Mouse (Mus musculus) left cerebral cortex, postnatal 10 days (tissue): ENCODE results near the gene Anks1. TPM values are rescaled to one million over a fixed set of nuclear protein-coding genes. Genes with fewer than 3 reads are reported as not detected.

Experiments used
- DNase-seq, 2 experiments: peaks; one replicate each; pipeline ENCODE4 v3.0.0; 2021 to 2022; ENCODE audit warnings: low spot score in 2 of 2, mixed read lengths in 1 of 2; ENCODE audit errors: extremely low spot score in 1 of 2
- intact Hi-C: fragments of 180-260 bp; cut with DNase I; formaldehyde crosslinking; loops from one replicate; pipeline ENCODE4 v1.15.1; 2025
- total RNA-seq, 2 experiments: library from RNA; stranded (reverse); gene quantifications; 2 replicates each; pipeline ENCODE4 v1.2.3; 2021

The Anks1 gene
- total RNA-seq, 2 experiments from 2014 or later, result 37.3 to 37.7 TPM

GRCm38 (mm10) chr17:28062710-28063109 is 153.6 kb downstream of the Anks1 start:
- intact Hi-C loops, result no loop called here
- no peak for DNase-seq

GRCm38 (mm10) chr17:28063163-28063562 is 154.1 kb downstream of the Anks1 start:
- intact Hi-C loops, result no loop called here
- no peak for DNase-seq

GRCm38 (mm10) chr17:28067303-28067702 is 158.2 kb downstream of the Anks1 start:
- no peak for DNase-seq
- intact Hi-C loops, result no loop called here

- intact Hi-C loops, result no loop called here
- no peak for DNase-seq
Observed at GRCm38 (mm10) chr17:28069446-28069845, 160.3 kb downstream of the Anks1 start.

DNA sequence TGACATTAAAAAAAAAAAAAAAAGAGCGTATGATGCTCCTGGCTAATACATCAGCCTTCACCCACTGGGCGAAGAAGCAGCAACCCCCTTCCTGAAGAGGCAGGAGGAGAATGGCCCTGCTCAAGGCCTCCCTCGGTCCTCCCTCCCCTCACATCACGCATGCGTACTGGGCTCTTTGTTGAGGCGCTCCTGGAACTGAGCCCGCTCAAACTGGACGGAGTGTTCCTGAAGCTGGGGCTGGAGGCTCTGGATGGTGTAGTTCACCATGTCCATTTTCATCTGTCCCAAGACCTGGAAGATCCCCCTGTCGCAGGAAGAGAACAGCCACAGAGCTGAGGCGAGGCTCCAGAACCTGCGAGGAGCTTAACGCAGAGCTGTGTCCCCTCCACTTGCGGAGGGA is 161.2 kb downstream of the Anks1 start:
- intact Hi-C loops, result loop anchor here (5.0 kb wide), 1 partner anchor 163 kb away; the partner anchor contains the start of genes Anks1 and Taf11
- no peak for DNase-seq

DNA sequence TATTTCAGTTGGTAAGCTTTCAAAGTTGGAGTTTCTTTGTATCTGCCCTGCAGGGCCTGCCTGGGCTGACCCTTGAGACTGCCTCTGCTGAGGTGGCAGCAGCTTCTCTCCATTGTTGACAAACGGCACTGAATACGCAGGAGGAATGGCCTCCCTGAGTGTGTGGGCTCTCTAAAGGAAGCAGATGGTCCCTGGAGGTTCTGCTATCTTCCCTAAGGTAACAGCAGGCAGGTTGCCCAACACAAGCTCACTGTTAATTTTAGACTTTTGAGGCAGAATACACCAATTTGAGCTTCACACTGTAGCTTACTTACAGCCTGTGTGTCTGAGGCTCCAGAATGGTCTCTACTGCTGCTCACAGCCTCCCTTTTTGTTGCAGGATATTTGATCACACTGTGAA is 163.6 kb downstream of the Anks1 start:
- intact Hi-C loops, result loop anchor here (5.0 kb wide), 1 partner anchor 165 kb away; the partner anchor contains the start of genes Anks1 and Taf11
- DNase-seq, result peak in 1 of 2 experiments; percentile 44

- no peak for DNase-seq
- intact Hi-C loops, result loop anchor here (5.0 kb wide), 1 partner anchor 167 kb away; the partner anchor contains the start of genes Anks1 and Taf11
Observed at GRCm38 (mm10) chr17:28074486-28074885, 165.4 kb downstream of the Anks1 start.

GRCm38 (mm10) chr17:28078028-28078427 is 168.9 kb downstream of the Anks1 start:
- intact Hi-C loops, result no loop called here

GRCm38 (mm10) chr17:28079618-28080017 is 170.5 kb downstream of the Anks1 start:
- intact Hi-C loops, result loop anchor here (10.0 kb wide), 1 partner anchor 255 kb away; no protein-coding TSS in a partner anchor
- DNase-seq, result peak; percentile 71 to 91

More at GRCm38 (mm10) chr17:28078028-28078427, 168.9 kb downstream of the Anks1 start:
- DNase-seq, result no peak

DNA sequence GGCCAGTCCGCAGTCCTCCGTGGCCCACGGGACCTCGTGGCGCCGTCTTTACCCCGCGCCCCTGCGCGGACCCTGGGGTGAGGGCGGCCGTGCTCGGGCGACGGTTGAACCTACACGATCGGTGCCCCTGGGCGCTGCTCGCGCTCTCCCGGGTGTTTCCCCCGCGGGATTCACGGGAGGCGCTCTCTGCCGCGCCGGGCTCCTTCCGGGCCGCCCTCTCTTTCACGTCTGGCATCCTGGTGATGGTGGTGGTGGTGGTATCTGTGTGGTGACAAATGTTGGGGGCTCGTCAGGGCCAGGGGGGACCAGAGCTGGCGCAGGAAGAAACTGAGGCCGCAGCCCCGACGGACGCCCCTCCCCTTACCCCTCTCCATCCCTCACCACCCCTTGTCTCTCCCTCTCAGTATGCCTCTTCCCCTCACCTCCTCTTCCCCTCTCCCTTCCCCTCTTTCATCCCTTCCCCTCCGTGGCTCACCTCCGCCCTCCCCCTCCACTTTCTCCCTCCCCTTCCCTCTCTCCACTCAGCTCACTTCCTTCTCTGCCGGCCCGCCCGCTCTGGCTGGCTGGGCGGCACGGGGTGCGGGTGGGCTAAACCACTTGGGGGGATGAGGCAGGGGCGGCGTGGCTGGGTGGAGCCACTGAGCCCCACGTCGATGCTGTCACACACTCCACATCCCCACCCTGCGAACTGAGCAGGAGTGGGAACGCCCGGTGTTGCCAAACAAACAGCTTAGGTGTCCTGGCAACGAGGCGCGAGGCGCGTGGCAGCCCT is 171.1 kb downstream of the Anks1 start, which contains the start of gene Tcp11:
Tcp11 (minus strand) TSS at position 595 of the 772 bp plus-strand sequence.
- DNase-seq, result peak; percentile 40 to 79
- intact Hi-C loops, result loop anchor here (10.0 kb wide), 1 partner anchor 255 kb away; no protein-coding TSS in a partner anchor

GRCm38 (mm10) chr17:28080817-28081165 is 171.7 kb downstream of the Anks1 start:
- intact Hi-C loops, result loop anchor here (10.0 kb wide), 1 partner anchor 254 kb away; no protein-coding TSS in a partner anchor
- DNase-seq, result no peak

- no peak for DNase-seq
- intact Hi-C loops, result loop anchor here (10.0 kb wide), 1 partner anchor 253 kb away; no protein-coding TSS in a partner anchor
Observed at GRCm38 (mm10) chr17:28081385-28081784, 172.3 kb downstream of the Anks1 start.

DNA sequence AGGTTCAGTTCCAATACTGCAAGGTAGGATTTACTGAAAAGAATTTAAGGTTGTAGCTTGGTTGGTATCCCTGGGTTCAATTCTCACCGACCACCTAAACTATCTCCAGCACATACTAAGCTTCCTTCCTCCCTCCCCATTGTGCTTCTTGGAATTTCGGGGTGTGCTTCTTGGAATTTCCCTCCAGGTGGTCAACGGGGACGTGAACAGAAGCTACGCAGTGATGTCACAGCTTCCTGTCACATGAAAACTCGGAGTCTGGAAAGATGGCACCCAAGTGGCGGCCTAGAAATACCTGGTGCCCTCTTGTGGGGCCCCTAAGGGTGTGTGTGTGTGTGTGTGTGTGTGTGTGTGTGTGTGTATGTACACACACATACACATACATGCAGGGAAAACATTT is 172.8 kb downstream of the Anks1 start:
- DNase-seq, result no peak
- intact Hi-C loops, result loop anchor here (10.0 kb wide), 1 partner anchor 253 kb away; no protein-coding TSS in a partner anchor

DNA sequence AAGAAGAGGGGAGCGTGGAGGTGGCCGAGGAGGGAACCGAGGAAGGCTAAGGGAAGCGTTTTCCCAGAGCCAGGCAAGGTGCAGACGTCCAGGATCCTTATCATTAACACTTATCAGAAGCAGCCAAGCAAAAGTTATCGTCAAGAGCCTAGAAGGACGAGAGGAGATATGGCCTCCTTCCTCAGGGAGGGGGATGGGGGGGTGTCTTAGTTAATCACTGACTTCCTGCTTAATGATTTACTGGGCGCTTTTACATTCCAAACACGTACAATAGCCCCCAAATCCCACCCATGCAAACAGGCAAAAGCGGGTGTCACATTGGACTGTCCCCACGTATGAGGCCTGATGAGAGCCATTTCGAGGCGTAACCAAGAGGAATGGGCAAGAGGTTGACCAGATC is 173.8 kb downstream of the Anks1 start:
- intact Hi-C loops, result loop anchor here (10.0 kb wide), 1 partner anchor 252 kb away; no protein-coding TSS in a partner anchor
- DNase-seq, result no peak

DNA sequence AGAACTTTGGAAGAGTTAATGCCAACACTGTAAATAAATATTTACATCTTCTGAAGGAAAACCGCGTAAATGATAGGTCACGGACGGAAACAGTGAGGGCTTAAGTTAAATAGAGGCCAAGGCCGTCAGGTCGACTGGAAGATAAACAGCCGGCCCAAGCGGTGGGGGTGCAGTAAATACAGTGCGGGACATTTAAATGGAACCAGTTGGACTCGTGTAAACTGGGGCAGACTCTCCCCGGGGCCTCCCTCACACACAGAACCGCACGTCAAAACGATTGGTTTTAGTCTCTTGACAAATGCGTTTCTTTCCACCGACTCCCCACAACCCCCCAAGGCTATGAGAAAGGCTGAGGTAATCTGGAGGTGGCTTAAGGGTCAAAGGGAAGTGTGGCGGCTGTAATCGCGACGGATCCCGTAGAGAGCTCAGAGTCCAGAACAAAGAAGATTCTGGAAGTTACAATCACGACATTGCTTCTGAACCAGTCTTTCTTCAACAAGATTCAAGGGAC is 175.3 kb downstream of the Anks1 start:
- DNase-seq, result no peak
- intact Hi-C loops, result loop anchor here (2.0 to 10.0 kb wide), 2 partner anchors 50 to 250 kb away; no protein-coding TSS in a partner anchor

DNA sequence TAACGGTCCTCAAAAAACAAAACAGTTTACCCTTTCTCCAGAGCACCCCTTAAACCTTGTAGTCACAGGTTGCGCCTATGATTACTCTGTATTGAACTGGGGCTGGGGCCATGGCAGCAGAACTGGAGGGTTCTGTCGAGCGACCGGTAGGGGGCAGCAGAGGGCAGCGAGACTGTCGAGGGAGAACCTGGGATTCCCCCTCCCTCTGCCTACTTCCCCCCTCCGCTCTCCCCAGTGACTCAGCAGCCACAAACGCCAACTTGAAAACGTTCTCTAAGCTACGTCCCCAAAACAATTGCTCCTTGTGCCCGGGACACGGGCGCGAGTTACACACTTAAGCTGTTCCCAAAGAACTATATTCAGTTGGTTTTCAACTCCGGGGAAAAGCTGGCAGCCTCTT is 175.9 kb downstream of the Anks1 start:
- intact Hi-C loops, result loop anchor here (1.0 to 10.0 kb wide), 3 partner anchors 50 to 250 kb away; no protein-coding TSS in a partner anchor
- DNase-seq, result peak; percentile 79 to 93

GRCm38 (mm10) chr17:28087430-28087829 is 178.3 kb downstream of the Anks1 start:
- no peak for DNase-seq
- intact Hi-C loops, result loop anchor here (10.0 kb wide), 1 partner anchor 247 kb away; no protein-coding TSS in a partner anchor

- intact Hi-C loops, result loop anchor here (10.0 kb wide), 1 partner anchor 246 kb away; no protein-coding TSS in a partner anchor
- DNase-seq, result no peak
Observed at GRCm38 (mm10) chr17:28088718-28089117, 179.6 kb downstream of the Anks1 start.

- intact Hi-C loops, result no loop called here
- no peak for DNase-seq
Observed at GRCm38 (mm10) chr17:28092297-28092696, 183.2 kb downstream of the Anks1 start.
